Mouse (Mus musculus) myocyte (in vitro differentiated cells): ENCODE measurements around the gene Zfp523.

Experiments used
- MAX ChIP-seq: IDR thresholded peaks from one replicate; pipeline ENCODE4 v1.6.1; 2011; ENCODE audit warnings: low read depth, mild to moderate bottlenecking, control low read depth
- MYOG ChIP-seq, 3 experiments: IDR thresholded peaks; one replicate each; pipeline ENCODE4 v1.6.1; 2011; ENCODE audit warnings: control low read depth in 2 of 3, low read depth in 2 of 3, mild to moderate bottlenecking in 2 of 3; ENCODE audit not compliant: insufficient read length in 2 of 3, control insufficient read depth in 1 of 3, insufficient read depth in 1 of 3
- POLR2AphosphoS2 ChIP-seq: IDR thresholded peaks from one replicate; pipeline ENCODE4 v1.6.1; 2011; ENCODE audit warnings: low read depth, control low read depth; ENCODE audit not compliant: insufficient read length
- REST ChIP-seq: IDR thresholded peaks from one replicate; pipeline ENCODE4 v1.6.1; 2011; ENCODE audit warnings: mild to moderate bottlenecking, control low read depth, moderate library complexity; ENCODE audit not compliant: insufficient read depth, insufficient read length

DNA sequence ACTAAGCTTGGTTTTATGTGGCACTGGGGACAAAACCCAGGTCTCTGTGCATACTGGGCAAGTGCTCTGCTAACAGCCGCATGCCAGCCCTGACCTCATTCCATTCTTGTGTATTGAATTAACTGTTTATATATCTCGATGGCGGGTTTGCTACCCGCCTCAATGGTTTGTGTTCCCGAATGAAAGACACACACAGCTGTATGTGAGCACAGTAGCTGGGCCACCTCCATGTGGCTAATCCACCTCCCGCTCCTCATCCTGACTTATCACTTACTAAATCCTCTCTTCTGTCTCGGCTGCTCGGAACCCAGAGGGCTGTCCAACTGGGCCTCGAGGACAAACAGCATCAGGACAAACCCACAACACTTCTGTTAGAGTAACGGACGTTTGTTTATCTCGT, 72.1 kb downstream of the Zfp523 start:
- TF ChIP-seq MAX, result no peak
- no peak for TF ChIP-seq MYOG (IDR thresholded peaks at IDR 0.05; ENCODE audit: control insufficient read depth in 1 of 3, insufficient read depth in 1 of 3, insufficient read length in 2 of 3, low read depth in 2 of 3)
- no peak for TF ChIP-seq REST
- no peak for TF ChIP-seq POLR2AphosphoS2
